Mouse (Mus musculus): ENCODE measurements around the gene Mcu.

Gene Mcu

DNA sequence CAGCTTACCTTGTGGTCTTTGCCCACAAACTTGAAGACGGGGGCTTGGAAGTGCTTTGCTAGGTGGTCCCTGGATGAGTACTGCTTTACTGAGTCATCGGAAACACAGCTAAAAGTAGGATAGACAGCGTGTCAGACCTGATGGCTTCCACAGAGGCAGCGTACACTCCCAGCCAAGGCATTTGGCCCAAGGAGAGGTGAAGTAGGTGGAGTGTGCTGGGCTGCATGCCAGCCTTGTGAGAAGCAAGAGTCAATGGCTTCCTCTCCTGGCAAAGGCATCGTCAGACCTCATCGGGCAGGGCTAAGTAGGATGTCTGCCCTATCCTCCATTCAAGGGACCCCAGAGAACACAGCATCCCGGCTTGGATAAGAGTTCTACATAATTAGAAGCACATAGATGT, 191.1 kb downstream of the Mcu start:
- DNase-seq = peak; percentile 84 to 91

- DNase-seq = no peak
These were observed 192.0 kb downstream of the Mcu start for GRCm38 (mm10) chr10:59424453-59424852.

- DNase-seq = no peak
These were observed 197.0 kb downstream of the Mcu start for GRCm38 (mm10) chr10:59419516-59419915.

GRCm38 (mm10) chr10:59416623-59417022, 199.9 kb downstream of the Mcu start:
- no peak for DNase-seq

- DNase-seq = no peak
These were observed 202.8 kb downstream of the Mcu start for GRCm38 (mm10) chr10:59413711-59414110.

GRCm38 (mm10) chr10:59410264-59410663, 206.2 kb downstream of the Mcu start:
- no peak for DNase-seq

- no peak for DNase-seq
These were observed 208.0 kb downstream of the Mcu start for GRCm38 (mm10) chr10:59408499-59408898.

DNA sequence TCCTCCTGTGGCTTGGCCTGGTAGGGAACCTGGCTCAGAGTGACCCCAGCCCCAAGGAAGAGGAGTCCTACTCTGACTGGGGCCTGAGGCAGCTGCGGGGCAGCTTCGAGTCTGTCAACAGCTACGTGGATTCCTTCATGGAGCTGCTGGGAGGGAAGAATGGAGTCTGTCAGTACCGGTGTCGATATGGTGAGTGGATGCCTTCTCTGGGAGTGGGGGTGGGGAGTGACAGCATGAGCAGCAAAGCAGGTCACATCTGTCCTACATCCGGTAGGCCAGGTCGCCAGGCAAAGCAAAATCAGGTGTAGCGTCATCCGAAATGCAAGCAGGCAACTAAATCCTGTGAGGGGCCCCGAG, 212.7 kb downstream of the Mcu start:
- no peak for DNase-seq

DNA sequence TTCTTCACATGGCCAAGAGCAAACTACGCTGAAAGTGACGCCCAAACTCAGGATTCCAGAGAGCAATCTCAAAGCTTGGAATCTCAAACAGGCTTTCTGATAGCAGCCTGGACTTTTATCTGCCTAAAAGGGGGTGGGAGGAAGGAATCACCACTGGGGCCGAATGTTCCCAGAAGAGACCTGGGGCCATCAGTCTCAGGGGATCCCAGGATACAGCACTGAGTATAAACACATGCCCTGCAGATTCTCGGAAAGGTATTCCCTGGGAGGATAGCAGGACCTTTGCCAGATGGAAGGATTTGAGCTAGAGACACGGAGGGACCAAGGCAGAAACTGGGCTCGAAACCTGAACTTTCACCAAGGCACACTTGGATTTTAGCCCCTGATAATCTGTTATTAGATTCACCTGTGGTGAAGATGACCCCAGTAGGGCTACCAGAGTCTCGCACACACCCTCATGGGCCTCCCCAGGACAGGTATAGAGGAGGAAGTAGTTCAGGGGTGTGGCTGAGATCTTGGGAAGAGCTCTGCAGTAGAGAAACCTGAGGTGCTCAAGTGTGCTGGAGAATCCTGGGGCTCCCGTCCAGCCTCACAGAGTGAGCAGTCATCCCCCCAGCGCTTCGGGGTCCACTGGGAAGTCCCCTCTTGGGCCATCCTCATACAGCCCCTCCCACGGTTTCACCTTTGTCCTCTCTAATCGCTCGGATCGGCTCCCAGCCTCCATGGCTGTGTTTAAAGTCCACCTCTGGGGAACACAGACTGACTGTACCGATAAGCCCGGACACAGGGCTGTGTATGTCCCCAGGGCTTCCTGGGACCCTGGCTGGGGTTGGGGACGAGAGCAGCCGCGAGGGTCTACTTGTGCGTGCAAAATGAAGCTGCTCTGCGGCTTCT, 213.3 kb downstream of the Mcu start, which contains the start of gene Pla2g12b:
Gene Pla2g12b, plus strand, starts transcription at position 762 of the 894 bp plus-strand sequence.
- DNase-seq = no peak
